Mouse (Mus musculus) neural tube, embryonic 13.5 days (tissue): ENCODE results near the gene Hs6st1. TPM values are rescaled to one million over a fixed set of nuclear protein-coding genes. Genes with fewer than 3 reads are reported as not detected.

ENCODE experiments used
- ATAC-seq: fragments of 200-750 bp; cut with Nextera tagmentation; 2 replicates; pipeline ENCODE4 v1.8.0; 2017; ENCODE audit warnings: low read depth, mild to moderate bottlenecking, moderate TSS enrichment, moderate library complexity
- H3K27ac ChIP-seq: fragments of 300-500 bp; sonication (generic); replicated peaks from 2 replicates; pipeline ENCODE4 v1.5.1; 2015; ENCODE audit warnings: moderate library complexity, mild to moderate bottlenecking, inconsistent platforms
- H3K27me3 ChIP-seq: fragments of 300-500 bp; sonication (generic); 2 replicates; pipeline ENCODE4 v1.6.1; 2015; ENCODE audit warnings: mild to moderate bottlenecking, inconsistent platforms
- H3K36me3 ChIP-seq: fragments of 300-500 bp; sonication (generic); 2 replicates; pipeline ENCODE4 v1.6.1; 2015; ENCODE audit warnings: mild to moderate bottlenecking, inconsistent platforms
- H3K4me1 ChIP-seq: fragments of 300-500 bp; sonication (generic); replicated peaks from 2 replicates; pipeline ENCODE4 v1.6.1; 2015; ENCODE audit warnings: inconsistent platforms
- H3K4me2 ChIP-seq: fragments of 300-500 bp; sonication (generic); 2 replicates; pipeline ENCODE4 v1.6.1; 2015; ENCODE audit warnings: inconsistent platforms, mild to moderate bottlenecking, moderate library complexity
- H3K4me3 ChIP-seq: fragments of 300-500 bp; sonication (generic); 2 replicates; pipeline ENCODE4 v1.5.1; 2015; ENCODE audit warnings: mild to moderate bottlenecking, inconsistent platforms
- H3K9ac ChIP-seq: fragments of 300-500 bp; sonication (generic); 2 replicates; pipeline ENCODE4 v1.6.1; 2015; ENCODE audit warnings: moderate library complexity, mild to moderate bottlenecking, inconsistent platforms
- H3K9me3 ChIP-seq: fragments of 300-500 bp; sonication (generic); 2 replicates; pipeline ENCODE4 v1.6.1; 2016; ENCODE audit warnings: inconsistent platforms
- WGBS: fragments of 180-500 bp; shearing (Covaris S2); methylation state at CpG from one replicate; pipeline ENCODE4 v1.1.7; 2015; 5-methylcytosine and 5-hydroxymethylcytosine counted together
- polyA plus RNA-seq: library from polyadenylated mRNA; unstranded; fragments of >200 nt; fragmentation: Nextera tagmentation; extraction: Ambion mirVana; gene quantifications from 2 replicates; pipeline ENCODE4 v1.2.1, GENCODE M21; 2015

Hs6st1 gene
- polyA plus RNA-seq, 1 experiment from 2014 or later = 16.9 TPM

GRCm38 (mm10) chr1:36066216-36066980, 1.8 kb upstream of the Hs6st1 start:
- Histone ChIP-seq H3K4me3 (no peak overlapping the region), H3K27me3 (no peaks in the 10 kb centered on the region), H3K9ac (no peak overlapping the region), H3K4me2 (no peak overlapping the region), H3K36me3 (no peaks in the 10 kb centered on the region), H3K4me1 (peaks cover 55% of the 10 kb centered on the region), H3K9me3 (no peaks in the 10 kb centered on the region), H3K27ac (no peak overlapping the region)
- no peak for ATAC-seq
- 84% methylated on average over 6 of the region's 6 CpGs for WGBS

- Histone ChIP-seq H3K4me3 (no peak overlapping the region), H3K4me1 (peaks cover 63% of the 10 kb centered on the region)
- 62% methylated on average over 4 of the region's 4 CpGs for WGBS
Measured at GRCm38 (mm10) chr1:36067201-36067600, 999 bp upstream of the Hs6st1 start.

GRCm38 (mm10) chr1:36067611-36068010, 589 bp upstream of the Hs6st1 start:
- WGBS = 16% methylated on average over 12 of the region's 12 CpGs
- Histone ChIP-seq H3K27ac (peak overlapping the region; percentile 89; the same call in 1 of the 2 replicates), H3K4me3 (peak overlapping the region; percentile 91), H3K36me3 (no peaks in the 10 kb centered on the region), H3K4me2 (peak overlapping the region; percentile 98), H3K9ac (peak overlapping the region; percentile 92), H3K27me3 (no peaks in the 10 kb centered on the region), H3K9me3 (no peaks in the 10 kb centered on the region), H3K4me1 (peaks cover 67% of the 10 kb centered on the region)
- ATAC-seq = 0 out of 2 replicates have a peak, but pooled peaks have one; percentile 0

More at GRCm38 (mm10) chr1:36067201-36067600, 999 bp upstream of the Hs6st1 start:
- Histone ChIP-seq H3K9me3 (no peaks in the 10 kb centered on the region), H3K27me3 (no peaks in the 10 kb centered on the region), H3K27ac (no peak overlapping the region), H3K9ac (no peak overlapping the region), H3K4me2 (no peak overlapping the region), H3K36me3 (no peaks in the 10 kb centered on the region)
- ATAC-seq = no peak

- H3K4me2 ChIP-seq = peak overlapping the region; percentile 98
- peak overlapping the region; percentile 92 for H3K9ac ChIP-seq
- under 1% methylated on average over 57 of the region's 76 CpGs for WGBS
- H3K27me3 ChIP-seq = no peaks in the 10 kb centered on the region
- peak overlapping the region; percentile 91 for H3K4me3 ChIP-seq
- peaks cover 72% of the 10 kb centered on the region for H3K4me1 ChIP-seq
- H3K27ac ChIP-seq = peak overlapping the region; percentile 89
- H3K36me3 ChIP-seq = no peaks in the 10 kb centered on the region
- peak; percentile 48; the same call in 1 of the 2 replicates for ATAC-seq
- no peaks in the 10 kb centered on the region for H3K9me3 ChIP-seq
Measured at GRCm38 (mm10) chr1:36068531-36069120, 426 bp downstream of the Hs6st1 start.

GRCm38 (mm10) chr1:36069291-36069771, 1.1 kb downstream of the Hs6st1 start:
- peak overlapping the region; percentile 98 for H3K4me2 ChIP-seq
- WGBS = 1% methylated on average over 13 of the region's 13 CpGs
- H3K27me3 ChIP-seq = no peaks in the 10 kb centered on the region
- no peak overlapping the region for H3K27ac ChIP-seq
- H3K9ac ChIP-seq = peak overlapping the region; percentile 92
- H3K36me3 ChIP-seq = no peaks in the 10 kb centered on the region
- H3K9me3 ChIP-seq = no peaks in the 10 kb centered on the region
- H3K4me3 ChIP-seq = peak overlapping the region; percentile 91
- ATAC-seq = no peak; the same call in 1 of the 2 replicates
- H3K4me1 ChIP-seq = peaks cover 72% of the 10 kb centered on the region

- H3K4me1 ChIP-seq = peaks cover 75% of the 10 kb centered on the region
- peak overlapping the region; percentile 98 for H3K4me2 ChIP-seq
- ATAC-seq = no peak
- H3K27me3 ChIP-seq = no peaks in the 10 kb centered on the region
- no peaks in the 10 kb centered on the region for H3K9me3 ChIP-seq
- no peaks in the 10 kb centered on the region for H3K36me3 ChIP-seq
- peak overlapping the region; percentile 92 for H3K9ac ChIP-seq
- peak overlapping the region; percentile 91 for H3K4me3 ChIP-seq
- 46% methylated on average over 6 of the region's 6 CpGs for WGBS
- H3K27ac ChIP-seq = no peak overlapping the region
Measured at GRCm38 (mm10) chr1:36070190-36070589, 2.0 kb downstream of the Hs6st1 start.

- Histone ChIP-seq H3K27ac (no peak overlapping the region), H3K4me1 (peaks cover 75% of the 10 kb centered on the region), H3K9ac (peak overlapping the region; percentile 92), H3K4me2 (peak overlapping the region; percentile 98), H3K4me3 (peak overlapping the region; percentile 91), H3K36me3 (peaks cover under 1% of the 10 kb centered on the region; the same call in 1 of the 2 replicates), H3K9me3 (no peaks in the 10 kb centered on the region), H3K27me3 (no peaks in the 10 kb centered on the region)
- WGBS = 43% methylated on average over 3 of the region's 3 CpGs
- ATAC-seq = no peak
Measured at GRCm38 (mm10) chr1:36070740-36071139, 2.5 kb downstream of the Hs6st1 start.

- Histone ChIP-seq H3K27me3 (no peaks in the 10 kb centered on the region), H3K9me3 (no peaks in the 10 kb centered on the region), H3K4me3 (peak overlapping the region; percentile 91), H3K4me2 (peak overlapping the region; percentile 98), H3K9ac (peak overlapping the region; percentile 92), H3K4me1 (peaks cover 76% of the 10 kb centered on the region), H3K36me3 (peaks cover 4% of the 10 kb centered on the region; the same call in 1 of the 2 replicates), H3K27ac (no peak overlapping the region)
- no peak for ATAC-seq
- 74% methylated on average over 7 of the region's 7 CpGs for WGBS
Measured at GRCm38 (mm10) chr1:36071176-36071575, 3.0 kb downstream of the Hs6st1 start.

GRCm38 (mm10) chr1:36071611-36072010, 3.4 kb downstream of the Hs6st1 start:
- ATAC-seq = no peak

GRCm38 (mm10) chr1:36072588-36073556, 4.7 kb downstream of the Hs6st1 start:
- Histone ChIP-seq H3K27me3 (no peaks in the 10 kb centered on the region), H3K27ac (no peak overlapping the region), H3K9me3 (no peaks in the 10 kb centered on the region), H3K9ac (peak overlapping the region; percentile 43; the same call in 1 of the 2 replicates), H3K4me3 (peak overlapping the region; percentile 91), H3K36me3 (peaks cover 7% of the 10 kb centered on the region; the same call in 1 of the 2 replicates), H3K4me2 (peak overlapping the region; percentile 98), H3K4me1 (peaks cover 89% of the 10 kb centered on the region)
- 58% methylated on average over 11 of the region's 11 CpGs for WGBS
- ATAC-seq = no peak

More at GRCm38 (mm10) chr1:36071611-36072010, 3.4 kb downstream of the Hs6st1 start:
- Histone ChIP-seq H3K27me3 (no peaks in the 10 kb centered on the region), H3K4me3 (peak overlapping the region; percentile 91), H3K9me3 (no peaks in the 10 kb centered on the region), H3K9ac (peak overlapping the region; percentile 92), H3K27ac (no peak overlapping the region), H3K36me3 (peaks cover 4% of the 10 kb centered on the region; the same call in 1 of the 2 replicates), H3K4me2 (peak overlapping the region; percentile 98), H3K4me1 (peaks cover 80% of the 10 kb centered on the region)
- WGBS = 83% methylated on average over 3 of the region's 3 CpGs

- Histone ChIP-seq H3K4me2 (peak overlapping the region; percentile 98), H3K9me3 (no peaks in the 10 kb centered on the region), H3K4me3 (peak overlapping the region; percentile 91; the same call in 1 of the 2 replicates), H3K9ac (no peak overlapping the region), H3K27me3 (no peaks in the 10 kb centered on the region), H3K4me1 (peaks cover 95% of the 10 kb centered on the region), H3K27ac (no peak overlapping the region), H3K36me3 (peaks cover 9% of the 10 kb centered on the region; the same call in 1 of the 2 replicates)
- ATAC-seq = no peak
- WGBS = 76% methylated on average over 8 of the region's 8 CpGs
Measured at GRCm38 (mm10) chr1:36073566-36073965, 5.4 kb downstream of the Hs6st1 start.
